Mouse (Mus musculus) monocyte, adult 5-6 weeks (primary cell): ENCODE data around the gene Slc38a5. TPM values are rescaled to one million over a fixed set of nuclear protein-coding genes. Genes with fewer than 3 reads are reported as not detected.

Source experiments
- ATAC-seq: fragments of 153-309, 156-312 bp; replicated peaks from 2 replicates; pipeline ENCODE4 v1.8.0; 2017; ENCODE audit warnings: mild to moderate bottlenecking; ENCODE audit not compliant: low TSS enrichment, insufficient number of reproducible peaks, severe bottlenecking, poor library complexity, low FRiP score
- total RNA-seq: library from RNA; stranded (forward); fragments of 200-1000, 200-491, 200-594 nt; gene quantifications from 3 replicates; pipeline ENCODE4 v1.2.3, GENCODE M21; 2017

Slc38a5 gene
- total RNA-seq: not detected in 3 replicates

GRCm38 (mm10) chrX:8271083-8271820 lies at the start of gene Slc38a5:
Gene Slc38a5, plus strand, starts transcription at chrX:8271133.
- ATAC-seq: no peak

- ATAC-seq: no peak
These were observed 48.6 kb upstream of the Slc38a5 start for GRCm38 (mm10) chrX:8222296-8222677.

- ATAC-seq: no peak
These were observed 48.1 kb upstream of the Slc38a5 start for GRCm38 (mm10) chrX:8222678-8223421.

GRCm38 (mm10) chrX:8223473-8223872 lies 47.5 kb upstream of the Slc38a5 start:
- ATAC-seq: no peak

- ATAC-seq: no peak
These were observed 40.7 kb upstream of the Slc38a5 start for GRCm38 (mm10) chrX:8230272-8230671.

GRCm38 (mm10) chrX:8233602-8234001 lies 37.3 kb upstream of the Slc38a5 start:
- ATAC-seq: no peak

GRCm38 (mm10) chrX:8236704-8237103 lies 34.2 kb upstream of the Slc38a5 start:
- no peak for ATAC-seq

- no peak for ATAC-seq
These were observed 32.0 kb upstream of the Slc38a5 start for GRCm38 (mm10) chrX:8238804-8239395.

- ATAC-seq: no peak
These were observed 23.3 kb upstream of the Slc38a5 start for GRCm38 (mm10) chrX:8247680-8248079.

GRCm38 (mm10) chrX:8248542-8249120 lies 22.3 kb upstream of the Slc38a5 start:
- ATAC-seq: no peak

- no peak; the same call in 1 of the 2 replicates for ATAC-seq
These were observed 19.1 kb upstream of the Slc38a5 start for GRCm38 (mm10) chrX:8251789-8252333.

GRCm38 (mm10) chrX:8252334-8253285 lies 18.3 kb upstream of the Slc38a5 start, which contains the start of gene Ftsj1:
Gene Ftsj1, minus strand, starts transcription at chrX:8252406.
- peak; percentile 93 for ATAC-seq

- no peak for ATAC-seq
These were observed 17.2 kb upstream of the Slc38a5 start for GRCm38 (mm10) chrX:8253711-8254110.

- ATAC-seq: no peak
These were observed 15.1 kb upstream of the Slc38a5 start for GRCm38 (mm10) chrX:8255807-8256206.

- ATAC-seq: no peak
These were observed 11.5 kb upstream of the Slc38a5 start for GRCm38 (mm10) chrX:8259478-8259877.

GRCm38 (mm10) chrX:8263156-8263804 lies 7.7 kb upstream of the Slc38a5 start:
- no peak for ATAC-seq

- no peak for ATAC-seq
These were observed 6.7 kb upstream of the Slc38a5 start for GRCm38 (mm10) chrX:8264222-8264621.

- no peak for ATAC-seq
These were observed 1.1 kb downstream of the Slc38a5 start for GRCm38 (mm10) chrX:8272000-8272399.
